Mouse (Mus musculus): ENCODE data around the gene Rimkla.

GRCm38 (mm10) chr4:119417894-119418293 lies 74.5 kb downstream of the Rimkla start:
- TF ChIP-seq CTCF (IDR thresholded peaks at IDR 0.05; ENCODE audit: low read depth) = no peak
- no peak for TF ChIP-seq EP300 (IDR thresholded peaks at IDR 0.05; ENCODE audit: low read depth)
